In the genomic region with DNA sequence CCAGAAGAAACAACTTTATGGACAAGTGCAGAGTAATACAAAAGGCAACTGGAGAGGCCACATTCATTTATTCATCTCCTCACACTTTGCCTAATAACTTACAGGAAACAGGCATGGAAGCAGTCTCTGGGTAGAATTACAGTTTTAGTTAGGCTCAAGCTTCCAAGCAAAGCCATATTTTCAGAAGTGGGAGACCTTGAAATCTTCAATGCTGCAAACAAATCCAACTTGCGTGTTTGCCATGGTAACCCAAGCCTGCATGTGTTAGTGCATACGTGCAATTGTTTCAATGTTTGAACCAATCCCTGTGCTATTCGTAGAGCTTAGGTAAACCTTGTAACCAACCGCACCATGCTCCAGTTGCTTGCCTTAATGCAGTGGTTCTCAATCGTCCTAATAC, we compare ENCODE assay signal across 8 mouse cellular contexts.
A peak's percentile ranks its signal among the peaks of the same experiment; 100 is the strongest.
DNase-seq lines count a peak whose midpoint lies in the region; ATAC-seq and TF ChIP-seq lines count a peak whose summit lies in the region.

No protein-coding gene starts in this region.

- peak; percentile 7 to 8 for DNase-seq in cerebellum, postnatal 25 days
- no peak for DNase-seq in testis, postnatal 14 days (ENCODE audit: low spot score)
- DNase-seq in limb, embryonic 14.5 days (ENCODE audit: low spot score), result peak; percentile 26
- no peak for DNase-seq in right cerebral cortex, postnatal 14 days
- DNase-seq in adrenal gland, adult 2 months, result no peak

- no peak for TF ChIP-seq CTCF in testis, adult 2 months (IDR thresholded peaks at IDR 0.05; ENCODE audit: control insufficient read depth, insufficient read depth, insufficient replicate concordance, low read depth, low read length)

- no peaks in the 10 kb centered on the region; the same call in 1 of the 2 replicates for H3K4me1 ChIP-seq in testis, adult 2 months (ENCODE audit: control insufficient read depth, insufficient read depth, low read length)
- peaks cover 6% of the 10 kb centered on the region; the same call in 1 of the 2 replicates for H3K4me1 ChIP-seq in limb, embryonic 14.5 days (ENCODE audit: control insufficient read depth, insufficient read depth, low read length)
- peaks cover 18% of the 10 kb centered on the region for H3K4me1 ChIP-seq in neural tube, embryonic 15.5 days

- H3K4me3 ChIP-seq in testis, adult 2 months (ENCODE audit: control insufficient read depth, low read depth, low read length), result peak overlapping the region; percentile 36; the same call in 1 of the 2 replicates
- peak overlapping the region; percentile 47 for H3K4me3 ChIP-seq in limb, embryonic 14.5 days (replicated peaks; ENCODE audit: low read length)
- H3K4me3 ChIP-seq in neural tube, embryonic 15.5 days (replicated peaks), result peak overlapping the region; percentile 52

- no peak overlapping the region for H3K27ac ChIP-seq in testis, adult 2 months (ENCODE audit: control insufficient read depth, insufficient read depth, low read depth, low read length)
- H3K27ac ChIP-seq in limb, embryonic 14.5 days (replicated peaks; ENCODE audit: low read depth, low read length), result peak overlapping the region; percentile 6; the same call in 1 of the 2 replicates
- H3K27ac ChIP-seq in neural tube, embryonic 15.5 days (replicated peaks), result peak overlapping the region; percentile 80

- peak overlapping the region; percentile 38 for H3K9ac ChIP-seq in limb, embryonic 14.5 days (ENCODE audit: low read depth, low read length, severe bottlenecking)
- H3K9ac ChIP-seq in neural tube, embryonic 15.5 days (replicated peaks), result peak overlapping the region; percentile 31

- no peak for TF ChIP-seq POLR2A in testis, adult 2 months (IDR thresholded peaks at IDR 0.05; ENCODE audit: control insufficient read depth, low read depth, low read length)
- no peak for TF ChIP-seq POLR2A in limb, embryonic 14.5 days (IDR thresholded peaks at IDR 0.05; ENCODE audit: borderline replicate concordance, extremely low read depth, insufficient read depth, insufficient read length)

- H3K9me3 ChIP-seq in limb, embryonic 14.5 days (ENCODE audit: control insufficient read depth, low read length), result no peaks in the 10 kb centered on the region
- H3K9me3 ChIP-seq in neural tube, embryonic 15.5 days (replicated peaks), result no peaks in the 10 kb centered on the region

- ATAC-seq in cerebellum, adult (ENCODE audit: insufficient number of reproducible peaks, low FRiP score, low TSS enrichment), result no peak
- ATAC-seq in limb, embryonic 14.5 days (ENCODE audit: low FRiP score, low read depth), result no peak
- ATAC-seq in neural tube, embryonic 15.5 days (ENCODE audit: low FRiP score), result peak; percentile 23; the same call in 1 of the 2 replicates

- no peaks in the 10 kb centered on the region for H3K27me3 ChIP-seq in testis, adult 2 months (ENCODE audit: control insufficient read depth, insufficient read depth, low read length)
- no peaks in the 10 kb centered on the region for H3K27me3 ChIP-seq in limb, embryonic 14.5 days (ENCODE audit: control insufficient read depth, insufficient read depth, low read length)
- H3K27me3 ChIP-seq in neural tube, embryonic 15.5 days (replicated peaks), result no peaks in the 10 kb centered on the region

- WGBS in limb, embryonic 14.5 days, result 32% methylated on average over 5 of the region's 5 CpGs
- 29% methylated on average over 5 of the region's 5 CpGs for WGBS in neural tube, embryonic 15.5 days

- peak overlapping the region; percentile 56 for H3K4me2 ChIP-seq in limb, embryonic 14.5 days (replicated peaks; ENCODE audit: low read depth, low read length, severe bottlenecking)
- peak overlapping the region; percentile 58 for H3K4me2 ChIP-seq in neural tube, embryonic 15.5 days

- no peaks in the 10 kb centered on the region for H3K36me3 ChIP-seq in testis, adult 2 months (ENCODE audit: control insufficient read depth, insufficient read depth, low read length)
- no peaks in the 10 kb centered on the region for H3K36me3 ChIP-seq in limb, embryonic 14.5 days (ENCODE audit: control insufficient read depth, insufficient read depth, low read length)
- H3K36me3 ChIP-seq in neural tube, embryonic 15.5 days, result no peaks in the 10 kb centered on the region

Comparison
In these comparisons a context has a peak if more than half of its experiments do, and no peak if none do; other contexts are left out.
1. DNase-seq: peak in cerebellum, postnatal 25 days (2 of 2) and limb, embryonic 14.5 days (single experiment); none in testis, postnatal 14 days (single experiment), right cerebral cortex, postnatal 14 days (single experiment) and adrenal gland, adult 2 months (single experiment).
2. Peak in every context shown above with its lines, with median percentiles within 50 percentile points of each other: H3K4me3 ChIP-seq.